Mouse (Mus musculus): Measurements from ENCODE around the gene Plcg1.

Gene Plcg1

DNA sequence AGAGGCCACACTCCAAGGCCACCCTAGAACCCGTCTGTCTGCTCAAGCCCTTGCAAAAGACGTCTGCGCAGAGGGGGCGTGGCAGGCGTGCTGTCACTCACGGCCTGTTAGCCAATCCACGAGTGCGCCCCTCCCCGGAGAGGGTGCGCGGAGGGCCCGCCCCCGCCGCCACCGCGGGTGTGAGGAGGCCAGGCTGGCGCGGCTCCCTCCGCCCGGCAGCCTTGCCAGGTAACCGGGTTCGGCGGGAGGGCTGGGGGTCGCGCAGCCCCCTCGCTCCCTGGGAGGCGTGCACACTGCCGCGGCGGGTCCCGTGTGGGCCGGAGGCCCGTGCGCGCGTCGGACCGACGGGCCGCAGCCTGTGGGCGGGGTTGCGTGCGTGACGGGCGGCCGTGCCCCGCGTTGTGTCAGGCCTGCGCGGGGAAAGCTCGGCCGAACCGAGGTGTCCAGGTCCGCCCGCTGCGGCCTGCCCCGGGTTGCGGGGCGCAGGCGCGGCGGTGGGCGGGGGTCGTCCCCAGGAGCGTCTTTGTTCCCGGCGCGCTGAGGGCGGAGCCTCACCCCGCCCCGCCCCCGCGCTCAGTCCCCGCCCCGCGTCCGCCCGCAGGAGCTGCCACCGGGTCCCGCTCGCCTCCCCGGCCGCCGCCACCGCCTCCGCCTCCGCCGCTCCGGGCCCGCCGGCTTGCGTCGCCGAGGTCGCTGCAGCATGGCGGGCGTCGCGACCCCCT, at the start of gene Plcg1:
TSS of gene Plcg1 (plus strand) at position 184 of the 722 bp plus-strand sequence.
- peak; percentile 73 for ATAC-seq (ENCODE audit: low TSS enrichment)

DNA sequence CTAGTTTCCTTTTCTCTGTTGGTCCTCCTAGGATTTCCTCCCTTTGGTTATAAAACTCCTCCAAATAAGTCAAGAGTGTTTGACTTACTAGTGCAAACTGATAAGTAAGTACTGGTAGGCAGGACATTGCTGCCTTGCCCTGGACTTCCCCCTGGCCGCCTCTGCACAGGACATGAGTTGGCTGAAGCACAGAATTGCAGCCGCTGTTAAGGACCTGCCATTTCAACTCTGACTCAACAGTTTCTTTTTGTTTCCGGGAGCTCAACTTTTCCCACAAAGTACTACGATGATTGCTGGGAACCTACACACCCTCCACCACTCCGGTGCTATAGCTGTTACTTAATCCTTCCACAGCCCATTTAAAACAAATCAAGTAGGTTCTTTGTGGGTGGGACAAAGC, 30.8 kb upstream of the Plcg1 start:
- ATAC-seq (ENCODE audit: low TSS enrichment), result no peak

DNA sequence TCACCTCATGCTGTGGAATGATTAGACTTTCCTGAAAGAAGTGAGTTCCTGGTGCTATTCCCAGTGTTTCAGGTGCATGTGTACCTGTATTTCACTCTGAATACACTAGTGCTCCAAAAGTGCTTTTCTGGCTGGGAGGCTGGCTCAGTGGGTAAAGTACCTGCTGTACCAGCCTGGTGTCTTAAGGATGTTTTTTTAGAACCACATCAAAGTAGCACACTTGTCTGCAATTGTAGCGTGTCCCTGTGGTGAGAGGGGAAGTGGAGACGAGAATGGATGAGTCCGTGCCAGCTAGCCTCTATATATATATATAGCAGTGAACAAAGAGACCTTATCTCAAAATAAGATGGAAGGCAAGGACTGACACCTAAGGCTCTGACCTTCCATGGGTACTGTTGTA, 29.5 kb upstream of the Plcg1 start:
- peak; percentile 67; the same call in 1 of the 2 replicates for ATAC-seq (ENCODE audit: low TSS enrichment)

DNA sequence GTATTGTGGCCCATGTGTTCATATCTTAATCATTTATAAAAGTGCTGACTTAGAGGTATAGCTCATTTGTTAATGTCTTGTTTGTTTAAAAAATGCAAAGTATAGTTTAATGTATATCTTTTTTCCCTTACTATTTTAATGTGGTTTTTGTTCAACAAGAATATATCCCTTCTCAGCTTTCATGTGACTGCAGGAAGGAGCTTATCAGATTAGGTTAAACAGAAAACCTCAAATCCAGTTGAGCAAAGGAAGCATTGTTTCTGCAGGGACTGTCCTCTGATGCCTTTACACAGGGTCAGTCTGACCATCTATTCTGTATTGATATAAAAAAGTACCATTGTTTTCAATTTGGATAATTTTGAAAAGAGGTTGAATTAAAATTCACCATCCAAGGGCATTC, 28.3 kb upstream of the Plcg1 start:
- no peak for ATAC-seq (ENCODE audit: low TSS enrichment)

DNA sequence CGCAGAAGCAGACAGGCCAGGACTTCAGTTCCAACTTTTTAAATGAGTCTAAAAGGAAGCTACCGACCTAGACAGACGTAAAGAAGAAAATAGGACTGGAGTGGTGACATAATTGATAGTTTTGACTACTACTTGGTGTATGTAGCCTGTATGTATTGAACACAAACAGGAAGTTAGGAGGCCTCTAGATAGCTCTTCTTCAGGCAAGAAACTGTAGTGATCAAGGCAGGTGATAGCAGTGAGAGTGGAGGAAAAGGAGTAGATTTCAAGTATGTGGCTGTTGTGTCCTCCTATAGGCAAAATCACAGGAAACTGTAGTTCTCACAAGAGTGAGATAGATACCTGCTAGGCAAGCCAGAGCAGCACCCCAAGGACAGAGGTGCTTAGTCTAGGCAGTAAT, 23.4 kb upstream of the Plcg1 start:
- ATAC-seq (ENCODE audit: low TSS enrichment), result no peak

DNA sequence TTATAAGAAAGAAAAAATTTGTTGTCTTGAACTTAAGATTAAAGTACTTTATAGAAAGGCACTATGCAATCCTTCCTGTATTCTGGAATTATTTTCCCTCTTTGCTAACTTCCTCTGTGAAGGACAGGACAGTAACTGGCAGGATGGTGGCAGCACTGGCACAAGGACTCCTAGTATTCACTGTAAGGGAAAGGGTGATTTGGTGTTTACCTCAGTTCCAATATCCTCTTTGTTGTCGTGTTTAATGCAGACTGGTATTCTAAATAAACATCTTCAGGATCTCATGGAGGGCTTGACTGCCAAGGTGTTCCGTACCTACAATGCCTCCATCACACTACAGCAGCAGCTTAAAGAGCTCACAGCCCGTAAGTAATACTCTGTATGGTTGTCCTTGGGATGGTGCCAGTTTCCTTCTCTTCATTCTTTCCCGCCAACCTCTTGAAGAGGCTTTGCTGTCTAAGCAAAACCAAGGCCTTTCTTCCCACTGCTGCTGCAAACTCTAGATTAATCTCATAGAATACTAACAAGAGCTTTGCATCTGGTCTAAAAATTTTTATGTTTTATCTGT, 15.6 kb upstream of the Plcg1 start:
- ATAC-seq (ENCODE audit: low TSS enrichment), result no peak

DNA sequence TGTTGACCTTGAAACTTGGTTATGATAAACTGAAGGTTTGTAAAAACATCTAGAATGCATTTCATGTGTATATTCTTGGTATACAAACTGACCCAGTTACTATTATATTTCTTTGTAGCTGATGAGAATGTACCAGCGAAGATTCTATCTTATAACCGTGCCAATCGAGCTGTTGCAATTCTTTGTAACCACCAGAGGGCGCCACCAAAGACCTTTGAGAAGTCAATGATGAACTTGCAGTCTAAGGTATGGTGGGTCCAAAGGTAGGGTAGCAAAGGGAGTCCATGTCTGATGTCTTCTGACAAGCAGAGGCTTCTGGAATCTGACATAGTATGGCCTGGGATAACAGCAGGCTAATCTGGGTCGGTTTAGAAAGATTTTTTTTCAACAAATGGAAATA, 13.8 kb upstream of the Plcg1 start:
- no peak for ATAC-seq (ENCODE audit: low TSS enrichment)

DNA sequence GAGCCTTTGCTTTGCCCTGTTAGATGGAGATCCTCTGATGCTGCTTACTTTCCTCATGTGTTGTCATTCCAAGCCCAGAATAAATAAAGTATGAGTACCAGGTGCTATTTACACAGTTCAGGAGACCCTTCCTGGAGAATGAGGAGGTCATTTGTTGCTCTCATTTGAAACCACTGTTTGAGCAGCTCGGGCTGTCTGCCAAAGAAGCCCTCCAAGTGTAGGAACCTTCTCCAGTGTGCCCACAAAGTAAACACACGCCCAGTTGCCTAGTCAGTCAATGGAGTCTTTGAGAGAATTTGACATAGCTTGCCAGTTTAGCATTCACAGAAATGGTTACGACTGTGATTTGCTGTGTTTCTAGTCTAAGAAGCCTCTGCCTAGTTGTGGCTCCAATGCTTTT, 12.3 kb upstream of the Plcg1 start:
- 0 out of 2 replicates have a peak, but pooled peaks have one; percentile 12 for ATAC-seq (ENCODE audit: low TSS enrichment)

DNA sequence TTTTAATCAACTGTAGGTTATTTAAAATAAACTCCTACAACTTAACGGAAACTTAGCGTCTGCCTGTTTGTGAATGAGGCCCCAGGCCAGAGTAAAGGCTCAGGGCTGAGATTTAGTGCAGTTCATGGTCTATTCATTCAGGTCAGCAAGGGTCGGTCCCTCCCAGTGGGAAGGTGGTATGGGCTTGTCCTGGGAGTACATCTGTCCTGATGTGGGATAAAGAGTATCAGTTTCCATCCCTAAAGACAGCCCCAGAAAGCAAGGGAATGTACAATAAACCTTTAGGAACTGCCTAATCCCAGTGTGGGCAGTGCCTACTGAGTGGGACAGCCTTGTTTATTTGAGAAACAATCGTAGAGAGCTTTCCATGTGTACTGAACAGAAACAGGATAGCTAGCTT, 8.4 kb upstream of the Plcg1 start:
- ATAC-seq (ENCODE audit: low TSS enrichment), result no peak

DNA sequence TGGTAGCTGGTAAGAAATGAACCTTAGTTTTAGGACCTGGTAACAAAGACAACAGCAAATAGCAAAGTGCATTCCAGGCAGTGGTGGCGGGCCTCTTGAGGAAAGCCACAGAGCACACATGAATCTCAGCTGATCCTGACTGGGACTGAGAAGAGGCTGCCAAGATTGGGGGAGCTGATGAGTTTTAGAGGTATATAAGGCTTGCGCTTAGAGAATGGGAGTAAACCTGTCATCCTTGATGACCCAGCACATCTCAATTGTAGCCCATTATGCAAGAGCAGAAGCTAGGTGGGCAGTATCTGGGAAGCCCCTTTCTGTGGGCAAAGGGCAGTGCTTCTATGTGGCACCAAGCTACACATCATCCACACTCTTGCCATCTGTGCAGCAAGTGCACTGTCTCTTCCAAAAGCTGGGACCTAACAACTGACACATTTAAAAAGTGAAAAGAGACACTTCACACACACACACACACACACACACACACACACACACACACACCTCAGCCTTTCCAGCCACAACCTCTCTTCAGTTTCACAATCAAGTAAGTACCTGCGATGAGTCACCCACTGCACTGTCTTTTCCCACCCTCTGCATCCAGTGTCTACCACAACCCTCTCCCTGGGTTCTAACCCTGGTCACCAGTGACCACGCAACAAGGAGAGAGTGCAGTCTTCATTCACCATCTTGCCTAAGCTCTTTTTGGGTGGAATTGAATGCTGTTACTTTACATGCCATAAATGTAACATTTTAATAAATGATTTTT, 7.3 kb upstream of the Plcg1 start:
- ATAC-seq (ENCODE audit: low TSS enrichment), result no peak

DNA sequence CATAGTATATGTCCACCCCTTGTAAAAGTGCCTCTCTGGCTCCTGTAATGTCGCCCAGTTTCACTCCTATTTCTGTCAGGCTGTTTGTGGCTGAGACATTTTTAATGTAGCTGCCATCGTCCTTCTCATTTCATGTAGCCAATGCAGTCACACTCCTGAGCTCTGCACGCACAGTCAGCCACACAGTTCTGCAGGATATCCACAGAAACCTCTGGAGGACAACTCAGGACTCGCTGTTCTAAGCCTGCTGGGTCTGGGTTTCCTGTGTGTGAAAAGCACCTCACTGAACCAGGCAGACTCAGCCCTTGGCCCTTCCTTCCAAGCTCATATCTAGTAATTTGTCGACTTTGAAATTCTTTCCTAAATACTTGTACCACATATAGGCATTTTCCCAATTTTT, 6.6 kb upstream of the Plcg1 start:
- ATAC-seq (ENCODE audit: low TSS enrichment), result no peak

DNA sequence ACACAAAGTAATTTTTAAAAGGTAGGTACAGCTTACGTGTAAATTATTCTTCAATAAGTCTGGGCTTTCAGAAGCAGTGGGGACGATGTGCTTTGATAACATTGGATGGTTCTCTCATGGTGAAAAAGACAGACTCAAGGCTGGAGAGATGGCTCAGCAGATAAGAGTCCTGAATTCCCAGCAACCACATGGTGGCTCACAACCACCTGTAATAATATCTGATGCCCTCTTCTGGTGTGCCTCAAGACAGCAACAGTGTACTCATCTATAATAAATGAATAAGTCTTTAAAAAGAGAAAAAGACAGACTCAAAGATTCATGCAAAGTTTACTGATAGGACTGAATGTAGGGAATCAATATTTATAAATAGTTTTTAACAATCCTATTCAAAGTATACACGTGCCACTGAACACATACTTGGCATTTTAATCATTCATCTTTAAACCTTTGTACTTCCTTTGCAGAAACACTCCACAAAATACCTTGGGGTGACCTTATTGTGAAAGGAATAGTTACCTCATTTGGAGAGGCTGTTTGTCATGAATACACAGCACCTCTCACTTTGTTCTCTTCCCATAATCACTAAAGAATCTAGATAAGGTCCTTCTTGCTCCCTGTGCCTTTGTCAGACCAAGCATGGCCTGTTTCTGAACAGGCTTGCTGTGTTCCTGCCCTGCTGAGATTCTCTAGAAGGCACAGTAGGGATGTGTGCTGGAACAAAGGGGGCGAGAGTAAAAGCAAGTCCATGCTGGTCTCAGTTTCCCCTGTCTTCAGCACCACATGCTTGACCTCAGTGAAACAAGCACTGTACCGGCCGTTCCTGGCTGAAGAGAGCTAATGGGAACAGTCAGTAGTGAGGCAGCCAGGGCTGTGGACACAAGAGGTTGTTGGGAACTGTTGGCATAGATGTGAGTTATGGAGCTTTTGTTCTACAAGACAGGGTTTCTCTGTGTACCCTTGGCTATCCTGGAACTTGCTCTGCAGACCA, 4.9 kb upstream of the Plcg1 start:
- no peak for ATAC-seq (ENCODE audit: low TSS enrichment)

DNA sequence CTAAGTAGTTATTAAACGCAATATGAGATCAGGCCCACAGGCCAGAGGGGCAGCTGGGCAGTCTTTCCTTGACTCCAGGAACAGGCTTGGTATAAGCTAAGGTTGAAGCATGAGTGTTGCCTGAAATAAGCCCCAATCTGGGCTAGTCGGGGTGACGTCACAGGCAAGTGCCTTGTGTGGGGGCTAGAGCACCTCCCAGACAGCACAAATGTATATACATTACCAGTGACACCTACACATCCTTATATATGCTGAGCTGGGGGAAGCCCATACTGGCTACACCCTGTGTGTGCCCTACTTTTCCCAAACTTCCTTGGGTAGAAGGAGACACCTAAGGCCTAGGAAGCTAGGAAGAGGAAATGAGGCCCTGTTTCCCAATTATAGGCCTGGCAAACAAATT, 2.1 kb upstream of the Plcg1 start:
- peak; percentile 63 for ATAC-seq (ENCODE audit: low TSS enrichment)

DNA sequence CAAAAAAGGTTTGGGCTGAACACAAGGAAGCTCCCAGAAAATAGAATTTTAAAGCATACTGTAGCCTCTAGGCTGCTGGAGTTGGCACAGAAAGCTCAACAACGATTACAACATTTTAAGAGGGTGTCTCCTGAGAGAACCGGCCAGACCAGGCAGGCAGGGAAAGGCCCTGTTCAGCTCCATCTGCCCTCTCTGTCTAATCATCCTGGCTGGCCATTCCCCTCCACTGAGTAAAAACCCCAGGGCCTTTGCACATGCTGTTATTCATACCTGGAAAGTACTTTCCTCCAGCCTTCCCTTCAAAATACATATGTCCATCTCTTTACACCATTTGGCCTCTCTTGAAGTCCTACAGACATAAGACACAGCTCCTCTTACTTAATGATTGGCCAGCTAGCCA, 1.7 kb upstream of the Plcg1 start:
- ATAC-seq (ENCODE audit: low TSS enrichment), result no peak

DNA sequence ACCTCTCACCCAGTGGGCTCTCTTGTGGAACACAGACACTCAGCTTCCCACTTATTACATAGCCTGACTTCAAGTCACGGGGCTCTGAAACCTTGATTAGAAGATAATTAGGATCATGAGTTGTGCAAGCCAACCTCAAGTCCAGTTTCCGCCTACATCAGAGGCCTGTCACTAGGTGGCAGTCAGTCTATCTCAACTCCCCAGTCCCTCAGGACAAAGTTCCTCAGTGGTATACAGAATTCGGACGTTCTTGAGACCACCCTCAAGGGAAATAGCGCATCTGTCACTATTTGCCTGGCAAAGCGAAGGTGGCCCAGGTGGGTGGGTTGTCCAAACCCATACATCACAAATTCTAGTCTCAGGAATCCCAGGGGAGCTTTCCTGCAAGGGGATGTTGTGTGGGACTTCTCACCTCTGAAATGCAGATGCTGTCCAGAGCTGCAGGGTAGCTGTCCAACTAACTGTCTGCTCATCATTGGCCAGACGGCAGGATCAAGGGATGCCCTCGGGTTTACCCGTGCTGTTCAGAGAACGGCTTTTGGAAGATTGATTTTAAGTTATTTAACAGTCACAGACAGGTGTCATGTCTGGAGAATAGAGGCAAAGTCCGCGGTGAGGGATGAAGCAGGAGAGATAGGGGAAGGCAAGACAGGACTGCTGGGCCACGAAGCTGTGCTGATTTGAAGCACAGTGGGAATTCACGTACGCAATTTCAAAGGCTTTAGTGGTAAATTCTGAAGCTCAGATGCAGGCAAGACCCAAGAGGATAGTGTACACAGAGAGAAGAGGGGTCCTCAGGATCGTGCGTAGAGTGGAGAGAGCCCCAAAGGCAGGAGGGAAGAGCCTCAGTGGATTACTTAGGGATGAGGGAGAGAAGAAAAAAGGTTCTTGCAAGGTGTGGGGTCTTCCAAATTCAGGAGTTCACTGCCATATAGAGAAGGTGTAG, 976 bp upstream of the Plcg1 start:
- no peak for ATAC-seq (ENCODE audit: low TSS enrichment)

DNA sequence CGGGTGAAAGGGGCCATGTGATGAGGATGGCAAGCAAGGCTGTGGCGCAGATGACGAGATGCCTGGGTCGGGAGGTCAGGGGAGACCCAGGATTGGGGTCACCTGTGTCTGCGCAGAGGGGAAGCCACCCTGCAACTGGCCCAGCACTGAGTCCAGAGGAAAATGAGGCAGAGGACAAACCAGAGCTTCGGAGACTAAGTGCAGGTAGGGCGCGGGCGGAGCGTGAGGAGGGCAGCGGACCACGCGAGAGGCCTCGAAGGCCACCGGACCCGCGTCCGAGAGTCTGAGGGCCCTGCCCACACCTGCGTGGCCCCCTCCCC, 343 bp upstream of the Plcg1 start:
- ATAC-seq (ENCODE audit: low TSS enrichment), result 0 out of 2 replicates have a peak, but pooled peaks have one; percentile 0

DNA sequence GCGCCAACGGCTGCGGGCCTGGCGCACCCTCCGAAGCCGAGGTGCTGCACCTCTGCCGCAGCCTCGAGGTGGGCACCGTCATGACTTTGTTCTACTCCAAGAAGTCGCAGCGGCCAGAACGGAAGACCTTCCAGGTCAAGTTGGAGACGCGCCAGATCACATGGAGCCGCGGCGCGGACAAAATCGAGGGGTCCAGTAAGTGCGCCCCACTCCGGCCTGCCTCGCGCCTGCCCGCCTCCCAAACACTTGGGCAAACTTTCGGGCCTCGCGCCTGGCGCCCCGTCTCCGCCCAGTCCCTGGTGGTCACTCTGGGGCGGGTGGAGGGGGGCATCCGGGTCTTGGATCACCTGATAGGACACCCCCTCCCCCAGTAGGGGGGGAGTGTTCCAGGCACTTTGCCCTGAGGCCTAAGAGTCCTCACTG, 750 bp downstream of the Plcg1 start:
- ATAC-seq (ENCODE audit: low TSS enrichment), result no peak

DNA sequence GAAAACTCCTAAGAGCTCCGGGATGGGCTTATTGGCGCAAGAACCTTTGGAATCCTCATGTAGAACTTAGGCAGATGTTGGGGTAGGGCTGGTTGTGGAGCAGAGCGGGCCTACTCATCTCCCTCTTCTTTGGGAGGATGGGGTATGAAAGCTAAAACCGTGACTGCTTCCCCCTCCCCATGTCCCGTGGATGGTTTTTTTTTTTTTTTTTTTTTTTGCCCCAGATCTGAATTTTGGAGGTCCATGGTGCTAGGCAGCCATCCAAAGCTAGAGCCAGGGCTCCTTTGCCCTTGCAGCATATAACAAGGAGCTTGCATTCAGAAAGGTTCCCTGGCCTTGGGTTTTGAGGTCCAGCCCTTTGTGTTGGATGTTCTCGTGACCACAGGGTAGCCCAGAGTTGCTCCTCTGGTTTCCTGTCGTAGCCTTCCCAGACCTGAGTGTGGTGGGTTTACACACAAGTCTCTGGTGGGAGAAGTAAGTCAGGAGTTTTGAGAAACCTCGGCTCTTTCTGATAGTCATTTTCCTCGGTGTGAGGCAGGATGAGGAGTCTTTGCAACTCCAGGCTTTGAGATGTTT, 1.4 kb downstream of the Plcg1 start:
- ATAC-seq (ENCODE audit: low TSS enrichment), result no peak

DNA sequence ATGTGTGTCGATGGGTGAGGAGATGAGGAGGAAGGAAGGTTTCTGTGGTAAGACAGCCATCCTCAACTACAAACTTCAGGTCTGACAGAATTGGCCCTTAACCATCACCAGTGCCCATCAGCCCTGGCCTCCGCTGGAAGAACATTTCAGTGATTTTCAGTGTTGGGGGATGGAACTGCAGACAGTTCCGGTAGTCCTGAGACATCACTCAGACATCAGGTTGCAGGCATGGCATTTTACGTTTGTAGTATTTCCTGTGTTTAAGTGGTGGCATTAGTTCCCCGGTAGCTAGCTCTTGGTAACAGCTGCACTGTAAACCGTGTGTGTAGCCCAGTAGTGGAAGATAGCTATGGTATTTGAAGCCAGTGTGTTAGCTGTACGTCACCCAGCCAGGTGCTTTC, 2.0 kb downstream of the Plcg1 start:
- ATAC-seq (ENCODE audit: low TSS enrichment), result no peak

DNA sequence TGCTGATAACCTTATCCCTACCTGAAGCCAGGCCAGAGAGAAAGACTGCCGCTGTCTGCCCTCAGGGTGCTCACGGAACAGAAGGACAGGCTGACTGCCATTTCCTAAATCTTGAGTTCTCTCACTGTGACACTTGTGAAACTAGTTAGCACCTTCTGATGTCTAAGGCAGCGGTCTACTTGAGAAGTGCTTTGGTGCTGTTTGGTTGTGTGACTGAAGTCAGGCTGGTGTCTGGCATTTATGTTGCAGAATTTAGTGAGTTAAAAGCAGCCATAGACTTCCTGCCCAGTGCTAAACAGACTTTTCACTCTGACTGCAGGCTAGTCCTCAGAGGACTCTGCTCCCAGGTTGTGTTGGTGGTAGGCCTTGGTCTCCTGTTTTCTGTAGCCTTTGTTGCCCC, 3.2 kb downstream of the Plcg1 start:
- ATAC-seq (ENCODE audit: low TSS enrichment), result no peak

All from frontal cortex, adult (tissue).